ENCODE assay signal across 15 mouse cellular contexts in genomic region chr8:110917415-110917814, GRCm38 (mm10). TPM values are rescaled to one million over a fixed set of nuclear protein-coding genes. Genes with fewer than 3 reads are reported as not detected.
DNase-seq lines count a peak whose midpoint lies in the region; ATAC-seq and TF ChIP-seq lines count a peak whose summit lies in the region.
"Had no signal": no experiment of that assay in that cellular context is flagged by ENCODE, and none has a peak within 500 bp of the region (broad histone marks: within the 10 kb centered on the region; RNA-seq: fewer than 3 reads in every experiment).

No protein-coding gene starts in this region.

- H3K36me3 ChIP-seq in lung, embryonic 14.5 days (ENCODE audit: insufficient read depth): no peaks in the 10 kb centered on the region
- H3K36me3 ChIP-seq: limb, embryonic 15.5 days; neural tube, embryonic 13.5 days had no signal

- H3K9ac ChIP-seq in lung, embryonic 14.5 days: no peak overlapping the region
- H3K9ac ChIP-seq: limb, embryonic 15.5 days; neural tube, embryonic 13.5 days had no signal

- 37% methylated on average over 2 of the region's 2 CpGs for WGBS in lung, embryonic 14.5 days

- H3K9me3 ChIP-seq in lung, embryonic 14.5 days (ENCODE audit: low read depth, low read length): no peaks in the 10 kb centered on the region
- H3K9me3 ChIP-seq: limb, embryonic 15.5 days; neural tube, embryonic 13.5 days had no signal

- H3K27me3 ChIP-seq in lung, embryonic 14.5 days (ENCODE audit: insufficient read depth, low read length): no peaks in the 10 kb centered on the region
- H3K27me3 ChIP-seq: limb, embryonic 15.5 days; neural tube, embryonic 13.5 days had no signal

- no peak for ATAC-seq in lung, embryonic 14.5 days (ENCODE audit: insufficient read depth)
- ATAC-seq in monocyte, adult 5-6 weeks (replicated peaks; ENCODE audit: insufficient number of reproducible peaks, low FRiP score, low TSS enrichment, poor library complexity, severe bottlenecking): no peak

- peaks cover 9% of the 10 kb centered on the region for H3K4me1 ChIP-seq in lung, embryonic 14.5 days (ENCODE audit: insufficient read depth)

- TF ChIP-seq CTCF in lung, embryonic 14.5 days (IDR thresholded peaks at IDR 0.05; ENCODE audit: low read depth): no peak

- DNase-seq in lung, embryonic 14.5 days: peak; percentile 54
- DNase-seq in lung, postnatal 36 days: no peak
- peak; percentile 82 for DNase-seq in MN1 (ENCODE audit: low spot score)
- peak; percentile 83 to 84 for DNase-seq in adrenal gland, postnatal 36 days
- DNase-seq in kidney, postnatal 4 days: peak; percentile 81 to 88
- DNase-seq in layer of hippocampus, postnatal 25 days (ENCODE audit: extremely low spot score in 1 of 2, low spot score in 1 of 2): no peak
- no peak for DNase-seq in c-Kit-positive CD71-positive TER-119-positive erythroid progenitor cells, embryonic 14.5 days (ENCODE audit: low spot score)
- DNase-seq: gastrocnemius, postnatal 10 days; heart, postnatal 4 days; thymus, adult 2 months had no signal

- H3K4me3 ChIP-seq in lung, embryonic 14.5 days (ENCODE audit: low read depth, low read length): no peak overlapping the region
- H3K4me3 ChIP-seq: layer of hippocampus, adult 2 months; limb, embryonic 15.5 days; neural tube, embryonic 13.5 days had no signal

- H3K4me2 ChIP-seq in lung, embryonic 14.5 days: no peak overlapping the region
- H3K4me2 ChIP-seq: limb, embryonic 15.5 days; neural tube, embryonic 13.5 days had no signal

- H3K27ac ChIP-seq in lung, embryonic 14.5 days (ENCODE audit: low read depth): no peak overlapping the region
- H3K27ac ChIP-seq: layer of hippocampus, adult 2 months; limb, embryonic 15.5 days; macrophage; neural tube, embryonic 13.5 days had no signal

RNA-seq across cellular contexts. Expression of gene St3gal2, which starts 2.3 kb away (rescaled TPM):
- polyA plus RNA-seq in lung, embryonic 14.5 days (2014; fragmentation: Nextera tagmentation; extraction: Ambion mirVana): 11.3 and 13.0 TPM in 2 replicates
- total RNA-seq in adrenal gland, postnatal 36 days (2021): 10 to 100 TPM; 22.1 to 23.3 TPM
- total RNA-seq in layer of hippocampus, postnatal 25 days (2021): 100 to 1,000 TPM in 1 of 2 experiments, 10 to 100 TPM in 1; 95.8 to 101 TPM
- 3.6 to 10.5 TPM (median 5.7 TPM) in 3 replicates for total RNA-seq in monocyte, adult 5-6 weeks (2017)

RNA-seq across cellular contexts. Expression of gene Fuk, which starts 15.1 kb away (rescaled TPM):
- 9.0 and 11.5 TPM in 2 replicates for polyA plus RNA-seq in lung, embryonic 14.5 days (2014; fragmentation: Nextera tagmentation; extraction: Ambion mirVana)
- 1 to 10 TPM; 9.4 to 9.5 TPM for total RNA-seq in adrenal gland, postnatal 36 days (2021)
- total RNA-seq in layer of hippocampus, postnatal 25 days (2021): 10 to 100 TPM; 20.9 to 23.1 TPM
- 2.9 to 7.2 TPM (median 2.9 TPM) in 3 replicates for total RNA-seq in monocyte, adult 5-6 weeks (2017)

Comparison
In these comparisons a context has a peak if more than half of its experiments do, and no peak if none do; other contexts are left out.
1. DNase-seq: peak in lung, embryonic 14.5 days (single experiment), MN1 (single experiment), adrenal gland, postnatal 36 days (2 of 2) and kidney, postnatal 4 days (2 of 2); none in lung, postnatal 36 days (single experiment), layer of hippocampus, postnatal 25 days (0 of 2) and c-Kit-positive CD71-positive TER-119-positive erythroid progenitor cells, embryonic 14.5 days (single experiment).